Mouse (Mus musculus) megakaryocyte, embryonic 14.5 days (primary cell): ENCODE data around the gene Txlna.

Experiments
- FLI1 ChIP-seq: IDR thresholded peaks from 2 replicates; pipeline ENCODE4 v1.6.1; 2012; ENCODE audit warnings: low read length, inconsistent platforms, mixed read lengths
- GATA1 ChIP-seq: IDR thresholded peaks from 3 replicates; pipeline ENCODE4 v1.6.1; 2012; ENCODE audit warnings: mixed read lengths, low read length, inconsistent platforms, borderline replicate concordance

GRCm38 (mm10) chr4:129610026-129610425 lies 30.8 kb downstream of the Txlna start:
- TF ChIP-seq GATA1 (no peak), FLI1 (no peak)
